Mouse (Mus musculus) R1 (cell line): Measurements from ENCODE around the gene Med18.
"Not testable (repeated sequence)": the region's sequence is repeated elsewhere in the genome, so short reads cannot be mapped to it uniquely, and the experiment has no call there.

Experiments used
- DNase-seq: peaks from one replicate; pipeline ENCODE4 v3.0.0-alpha.2; 2018; ENCODE audit warnings: low read depth, low spot score

The Med18 gene

GRCm38 (mm10) chr4:132421556-132421922 is 42.2 kb downstream of the Med18 start:
- peak; percentile 64 for DNase-seq

- no peak for DNase-seq
Observed at GRCm38 (mm10) chr4:132420471-132420870, 43.2 kb downstream of the Med18 start.

DNA sequence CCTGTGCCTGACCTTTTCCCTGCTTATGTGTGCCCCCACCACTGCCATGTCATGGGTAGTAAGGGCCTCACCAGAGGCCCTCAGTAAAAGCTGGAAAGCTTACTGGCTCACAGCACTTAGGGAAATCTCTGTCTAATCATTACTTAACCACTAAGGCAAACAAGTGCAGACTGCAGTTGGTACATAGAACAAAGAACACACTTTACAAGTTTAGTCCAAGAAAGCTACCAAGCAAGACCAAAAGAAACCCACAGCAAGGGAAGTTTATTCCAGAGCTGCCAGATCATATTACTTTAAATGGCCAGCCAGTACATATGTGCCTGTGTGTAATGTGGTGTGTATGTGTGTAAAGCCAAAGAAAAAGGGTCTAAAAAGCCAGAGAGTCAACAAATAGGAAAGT is 47.8 kb downstream of the Med18 start:
- DNase-seq: no peak

- DNase-seq: not testable (repeated sequence)
Observed at GRCm38 (mm10) chr4:132413257-132413656, 50.5 kb downstream of the Med18 start.

DNA sequence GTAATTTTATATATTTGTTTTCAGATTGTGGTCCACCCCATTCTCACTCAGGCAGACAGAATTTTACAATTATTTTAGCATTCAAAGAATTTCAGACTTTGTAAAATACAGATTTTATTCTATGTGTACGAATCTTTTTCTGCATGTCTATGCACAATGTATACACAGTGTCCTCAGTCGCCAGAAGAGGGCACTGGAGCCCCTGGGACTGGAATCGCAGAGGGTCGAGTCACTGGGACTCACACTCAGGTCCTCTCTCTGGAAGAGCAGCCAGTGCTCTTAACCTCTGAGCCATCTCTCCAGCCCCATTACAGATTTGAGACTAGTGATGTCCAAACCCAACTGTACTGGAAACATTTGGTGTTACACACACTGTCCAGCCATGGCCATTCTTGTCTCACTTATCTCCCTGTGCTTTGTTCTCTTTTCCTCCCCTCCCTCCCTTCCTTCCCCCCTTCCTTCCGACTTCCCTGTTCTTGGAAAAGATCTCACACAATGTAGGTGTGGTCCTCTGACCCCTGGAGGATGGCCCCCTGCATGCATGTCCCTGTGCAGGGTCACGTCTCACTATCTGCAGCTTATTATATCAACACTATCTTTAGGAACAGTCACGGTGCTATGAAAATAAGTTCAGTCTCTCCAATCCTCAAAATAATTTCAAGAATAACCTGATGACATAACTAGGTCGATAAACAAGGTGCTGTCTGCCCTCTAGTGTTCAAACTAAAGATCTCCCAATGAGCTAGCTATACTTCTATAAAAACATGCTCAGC is 52.2 kb downstream of the Med18 start:
- DNase-seq: peak; percentile 59

DNA sequence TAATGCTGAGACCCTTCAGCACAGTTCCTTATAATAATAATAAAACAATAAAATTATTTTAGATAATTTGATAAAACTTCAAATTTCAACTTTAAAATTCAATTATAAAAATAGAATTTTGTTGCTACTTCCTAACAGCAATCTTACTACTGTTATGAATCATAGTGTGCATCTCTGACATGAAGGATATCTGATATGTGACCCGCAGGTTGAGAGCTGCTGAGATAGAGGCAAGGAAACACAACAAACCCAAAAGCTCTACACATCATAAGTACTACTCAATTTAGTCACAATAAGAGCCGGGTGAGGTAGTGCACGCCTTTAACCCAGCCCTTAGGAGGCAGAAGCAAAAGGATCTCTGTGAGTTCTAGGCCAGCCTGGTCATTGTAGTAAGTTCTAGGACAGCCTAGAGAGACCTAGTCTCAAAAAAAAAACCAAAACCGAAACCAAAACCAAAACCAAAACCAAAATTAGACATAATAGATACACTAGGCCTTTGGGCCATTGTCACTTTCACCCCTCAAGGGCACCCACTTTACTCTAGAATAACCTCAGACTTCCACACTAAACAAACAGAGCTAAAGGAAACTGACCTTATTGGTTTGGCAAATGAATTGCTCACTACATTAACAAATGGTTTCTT is 54.0 kb downstream of the Med18 start:
- DNase-seq: no peak
